Mouse (Mus musculus) kidney, postnatal 10 days (tissue): ENCODE measurements around the gene Htr1a.

Experiments used
- DNase-seq: peaks from one replicate; pipeline ENCODE4 v3.0.0; 2021; ENCODE audit warnings: mixed read lengths

Htr1a gene

DNA sequence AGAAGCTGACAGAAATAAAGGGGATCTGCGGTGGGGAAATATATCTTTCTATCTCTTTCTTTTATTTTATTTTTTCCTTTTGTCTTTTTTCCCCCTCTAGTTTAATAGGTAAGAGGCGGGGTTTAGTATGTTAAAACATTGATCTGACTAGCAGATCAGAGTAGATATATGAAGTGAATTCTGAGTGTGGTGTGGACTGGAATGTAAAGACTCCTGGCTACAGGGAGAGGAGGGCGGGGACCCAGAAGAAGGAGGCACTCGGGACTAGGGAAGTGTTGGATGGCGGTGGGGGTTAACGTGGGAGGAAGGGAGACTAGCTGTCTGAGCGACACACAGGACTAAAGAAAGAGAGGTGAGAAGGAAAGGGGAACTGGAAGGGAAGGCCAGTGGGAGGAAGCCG lies at the start of gene Htr1a:
Gene Htr1a, plus strand, starts transcription at position 301 of the 400 bp plus-strand sequence.
- no peak for DNase-seq

DNA sequence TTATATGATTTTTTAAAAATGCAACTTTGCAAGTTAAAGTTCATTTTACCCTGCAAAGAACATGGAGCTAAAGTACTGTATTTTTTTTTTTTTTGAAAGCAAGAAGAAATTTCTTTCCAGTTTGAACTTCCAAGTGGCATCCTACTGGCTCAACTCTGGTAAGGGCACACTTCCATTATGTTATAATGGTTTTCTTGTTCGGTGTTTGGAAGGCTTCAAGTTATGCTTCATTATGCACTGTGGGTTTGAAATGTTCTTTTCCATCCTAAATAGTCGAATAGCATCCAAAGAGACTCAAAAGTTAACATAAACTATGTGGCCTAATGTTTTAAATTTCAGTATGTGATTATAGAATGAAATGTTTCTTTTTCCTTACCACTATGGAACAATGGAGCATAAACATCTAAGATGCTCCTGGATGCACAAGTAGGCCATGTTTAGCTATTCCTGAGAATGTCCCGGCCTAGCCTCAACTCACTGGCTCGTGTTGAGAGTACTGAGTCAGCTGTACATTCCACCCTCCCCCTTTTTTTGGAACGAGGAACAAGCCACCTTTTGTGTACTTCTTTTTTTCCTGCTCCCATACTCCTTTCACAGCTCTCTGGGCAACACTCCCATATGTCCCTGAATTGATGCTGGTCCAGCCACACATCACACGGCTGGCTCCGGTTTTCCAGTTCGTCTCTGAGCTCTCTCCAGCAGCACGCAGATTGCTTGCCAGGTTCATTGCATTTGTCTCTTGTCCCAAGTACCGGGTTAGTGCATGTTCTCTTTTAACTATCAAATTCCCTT lies 31.7 kb upstream of the Htr1a start:
- DNase-seq = no peak

DNA sequence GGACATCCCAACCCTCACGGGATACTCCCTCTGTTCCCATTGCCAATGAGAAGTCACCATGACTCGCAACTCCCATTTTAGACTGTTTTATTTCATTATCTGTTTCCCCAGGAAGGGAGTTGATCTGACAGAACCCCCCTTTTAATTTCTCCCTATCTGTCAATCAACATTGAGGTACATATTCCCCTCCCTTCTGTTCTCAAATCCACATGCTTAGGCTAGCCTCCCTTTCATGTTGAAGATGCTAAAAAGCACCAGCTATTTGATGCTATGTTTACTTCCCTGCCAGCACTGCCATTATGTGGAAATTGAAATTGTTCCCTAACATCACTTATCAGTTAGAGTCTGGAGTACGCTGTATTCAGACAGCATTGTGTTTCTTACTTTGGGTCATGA lies 31.1 kb upstream of the Htr1a start:
- no peak for DNase-seq

DNA sequence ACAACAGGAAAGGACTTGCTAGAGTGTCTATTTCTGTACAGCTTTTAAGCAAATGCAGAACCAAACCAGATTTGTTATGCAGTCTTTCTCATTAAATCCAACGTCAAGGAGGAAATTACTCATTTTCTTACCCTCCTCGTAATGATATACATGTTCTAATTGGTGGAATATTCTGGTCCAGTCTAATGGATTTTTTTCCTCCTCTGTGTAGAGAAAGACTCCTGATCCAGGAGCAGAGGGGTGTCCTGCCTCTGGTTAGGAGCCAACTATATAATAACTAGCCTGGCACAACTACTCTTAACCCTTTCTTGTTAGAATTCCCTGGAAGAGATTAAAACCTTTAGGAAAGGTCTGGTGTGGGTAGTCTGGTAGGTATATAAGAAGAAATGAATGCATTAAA lies 10.3 kb upstream of the Htr1a start:
- DNase-seq = no peak

DNA sequence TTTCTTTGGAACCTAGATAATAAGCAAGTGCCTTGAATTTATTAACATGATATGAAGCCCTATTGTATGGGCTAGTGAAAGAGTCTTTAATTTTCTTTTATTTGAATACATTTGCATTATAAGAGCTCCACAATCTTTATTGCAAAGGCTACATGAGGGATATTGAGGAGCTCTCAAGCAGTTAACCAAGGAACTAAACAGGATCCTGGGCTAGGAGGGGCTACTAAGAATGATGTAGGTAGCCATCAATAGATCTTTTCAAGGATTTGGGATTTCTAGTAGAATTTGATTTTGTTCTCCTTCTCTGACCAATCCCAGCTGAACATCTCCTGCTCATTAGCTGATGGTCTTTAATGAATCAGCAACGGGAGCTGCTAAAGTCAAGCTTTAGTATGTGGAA lies 9.8 kb upstream of the Htr1a start:
- DNase-seq = no peak

DNA sequence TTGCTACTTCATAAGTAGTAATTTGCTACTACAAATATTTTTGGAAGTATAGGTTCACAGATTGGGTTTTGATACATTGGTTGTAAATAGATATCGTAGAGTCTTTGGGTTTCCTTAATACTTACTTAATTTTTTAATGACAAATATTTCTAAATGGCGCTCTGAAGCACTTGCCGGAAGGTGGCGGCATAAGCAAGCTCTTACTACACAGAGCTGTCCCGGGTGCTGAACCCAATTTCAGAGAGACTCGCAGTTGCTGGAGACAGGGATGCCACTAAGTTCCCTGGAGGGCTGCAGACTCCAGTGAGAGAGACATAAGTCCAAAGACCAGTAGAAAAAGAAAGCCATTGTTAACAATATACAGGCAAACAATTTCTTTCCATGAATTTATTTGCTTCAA lies 863 bp upstream of the Htr1a start:
- DNase-seq = peak; percentile 84

DNA sequence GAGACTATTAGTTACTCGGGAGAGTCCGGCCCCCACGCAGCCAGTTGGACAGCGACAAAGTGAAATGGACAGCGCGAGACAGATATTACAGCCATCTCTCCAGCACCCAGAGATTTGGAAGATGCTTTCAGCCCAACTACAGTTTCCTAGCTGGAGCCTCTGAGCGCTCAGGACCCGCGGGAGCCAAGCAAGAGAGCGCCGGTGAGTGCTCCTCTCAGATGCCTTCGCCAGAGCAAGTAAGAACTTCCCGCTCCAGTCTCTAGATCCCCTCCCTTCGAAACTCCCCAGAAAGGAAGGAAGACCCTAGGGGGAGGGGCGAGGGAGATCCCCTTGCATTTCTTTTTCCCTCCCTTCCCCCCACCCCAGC lies 415 bp downstream of the Htr1a start:
- DNase-seq = peak; percentile 15

DNA sequence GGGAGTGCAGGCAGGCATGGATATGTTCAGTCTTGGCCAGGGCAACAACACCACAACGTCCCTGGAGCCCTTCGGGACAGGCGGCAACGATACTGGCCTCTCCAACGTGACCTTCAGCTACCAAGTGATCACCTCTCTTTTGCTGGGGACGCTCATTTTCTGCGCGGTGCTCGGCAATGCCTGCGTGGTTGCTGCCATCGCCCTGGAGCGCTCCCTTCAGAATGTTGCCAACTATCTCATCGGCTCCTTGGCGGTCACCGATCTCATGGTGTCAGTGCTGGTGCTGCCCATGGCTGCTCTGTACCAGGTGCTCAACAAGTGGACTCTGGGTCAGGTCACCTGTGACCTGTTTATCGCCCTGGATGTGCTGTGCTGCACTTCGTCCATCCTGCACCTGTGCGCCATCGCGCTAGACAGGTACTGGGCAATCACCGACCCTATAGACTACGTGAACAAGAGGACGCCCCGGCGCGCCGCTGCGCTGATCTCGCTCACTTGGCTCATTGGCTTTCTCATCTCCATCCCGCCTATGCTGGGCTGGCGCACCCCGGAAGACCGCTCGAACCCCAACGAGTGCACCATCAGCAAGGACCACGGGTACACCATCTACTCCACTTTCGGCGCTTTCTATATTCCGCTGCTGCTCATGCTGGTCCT lies 927 bp downstream of the Htr1a start:
- DNase-seq = peak; percentile 2

DNA sequence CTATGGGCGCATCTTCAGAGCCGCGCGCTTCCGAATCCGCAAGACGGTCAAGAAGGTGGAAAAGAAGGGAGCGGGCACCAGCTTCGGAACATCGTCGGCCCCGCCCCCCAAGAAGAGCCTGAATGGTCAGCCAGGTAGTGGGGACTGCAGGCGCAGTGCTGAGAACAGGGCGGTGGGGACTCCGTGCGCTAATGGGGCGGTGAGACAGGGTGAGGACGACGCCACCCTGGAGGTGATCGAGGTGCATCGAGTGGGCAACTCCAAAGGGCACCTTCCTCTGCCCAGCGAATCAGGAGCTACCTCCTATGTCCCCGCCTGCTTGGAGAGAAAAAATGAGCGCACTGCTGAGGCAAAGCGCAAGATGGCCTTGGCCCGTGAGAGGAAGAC lies 1.4 kb downstream of the Htr1a start:
- DNase-seq = no peak

DNA sequence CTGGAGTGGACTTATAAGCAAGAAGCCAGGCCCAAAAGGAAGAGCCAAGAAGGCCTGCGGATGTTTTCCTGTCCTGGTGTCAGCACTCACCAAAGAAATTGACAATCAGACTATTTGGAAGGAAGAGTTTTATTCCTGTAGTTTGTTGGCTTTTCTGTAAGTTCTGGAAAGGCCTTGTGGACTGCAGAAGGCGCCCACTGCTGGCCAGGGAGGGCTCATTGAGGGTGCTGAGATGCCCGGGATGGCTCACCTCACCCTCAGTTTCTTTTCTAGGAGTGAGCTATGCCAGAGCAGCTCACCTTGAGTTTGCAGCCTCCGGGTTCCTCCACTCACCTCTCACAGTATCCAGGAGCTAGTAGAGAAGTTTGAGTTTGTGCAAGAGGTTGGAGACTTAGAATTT lies 2.8 kb downstream of the Htr1a start:
- DNase-seq = no peak

DNA sequence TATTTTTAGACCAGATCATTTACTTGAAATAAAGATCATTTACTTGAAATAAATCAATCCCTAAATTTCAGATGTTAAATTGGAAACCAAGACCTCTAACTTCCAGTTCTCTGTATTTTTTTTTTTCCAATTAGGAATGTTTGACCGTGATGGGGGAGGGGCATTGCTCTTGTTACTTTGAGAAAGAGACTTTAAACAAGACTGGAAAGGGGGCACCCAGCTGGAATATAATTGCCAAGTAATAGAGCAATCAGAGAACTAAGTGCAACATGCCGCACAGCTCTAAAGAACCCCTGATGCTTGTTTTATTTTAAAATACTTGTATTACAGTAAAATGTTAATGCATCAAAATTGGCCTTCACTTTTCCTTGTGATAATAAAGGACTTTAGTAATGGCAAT lies 4.3 kb downstream of the Htr1a start:
- no peak for DNase-seq

DNA sequence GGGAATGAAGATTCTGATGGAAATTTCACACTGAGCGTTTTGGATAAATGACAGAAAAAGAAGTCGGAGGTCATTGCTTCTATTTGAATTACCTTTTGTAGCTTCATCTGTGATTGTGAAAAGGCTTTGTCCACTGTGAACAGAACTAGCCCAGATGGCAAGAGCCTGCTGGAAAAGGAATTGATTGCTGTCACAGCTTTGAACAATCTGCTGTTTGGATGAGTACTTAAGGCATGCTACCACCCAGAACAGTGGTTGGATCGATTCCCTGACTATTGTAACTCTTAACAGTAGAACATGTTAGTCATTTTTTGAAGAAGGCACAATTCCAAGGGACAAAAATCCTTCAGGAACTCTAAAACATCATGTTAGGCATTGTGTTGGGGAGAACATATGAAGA lies 8.1 kb downstream of the Htr1a start:
- DNase-seq = no peak
